Comparison of ENCODE assay signal across 11 mouse cellular contexts in genomic region chr4:120819296-120819695, GRCm38 (mm10).
"Had no signal": no experiment of that assay in that cellular context is flagged by ENCODE, and none has a peak within 500 bp of the region (broad histone marks: within the 10 kb centered on the region; RNA-seq: fewer than 3 reads in every experiment).

No protein-coding gene starts in this region.

- DNase-seq: kidney, adult 18-20 months; kidney, postnatal 25 days; midbrain, embryonic 14.5 days; right cerebral cortex, postnatal 14 days; thymus, postnatal 36 days had no signal

- H3K4me3 ChIP-seq: intestine, embryonic 15.5 days; left cerebral cortex, adult 2 months; limb, embryonic 15.5 days; liver, embryonic 12.5 days; midbrain, embryonic 10.5 days; neural tube, embryonic 12.5 days had no signal

- H3K27me3 ChIP-seq: intestine, embryonic 15.5 days; limb, embryonic 15.5 days; liver, embryonic 12.5 days; neural tube, embryonic 12.5 days had no signal

- H3K36me3 ChIP-seq: intestine, embryonic 15.5 days; limb, embryonic 15.5 days; liver, embryonic 12.5 days; neural tube, embryonic 12.5 days had no signal

- H3K27ac ChIP-seq: intestine, embryonic 15.5 days; left cerebral cortex, adult 2 months; limb, embryonic 15.5 days; liver, embryonic 12.5 days; midbrain, embryonic 10.5 days; neural tube, embryonic 12.5 days had no signal

- H3K9me3 ChIP-seq: intestine, embryonic 15.5 days; limb, embryonic 15.5 days; liver, embryonic 12.5 days; midbrain, embryonic 10.5 days; neural tube, embryonic 12.5 days had no signal

- H3K4me2 ChIP-seq: intestine, embryonic 15.5 days; limb, embryonic 15.5 days; liver, embryonic 12.5 days; neural tube, embryonic 12.5 days had no signal

- ATAC-seq: intestine, embryonic 15.5 days; liver, embryonic 12.5 days had no signal

- H3K9ac ChIP-seq: intestine, embryonic 15.5 days; limb, embryonic 15.5 days; liver, embryonic 12.5 days; neural tube, embryonic 12.5 days had no signal
